Mouse (Mus musculus): ENCODE measurements around the gene Mpv17l2.

DNA sequence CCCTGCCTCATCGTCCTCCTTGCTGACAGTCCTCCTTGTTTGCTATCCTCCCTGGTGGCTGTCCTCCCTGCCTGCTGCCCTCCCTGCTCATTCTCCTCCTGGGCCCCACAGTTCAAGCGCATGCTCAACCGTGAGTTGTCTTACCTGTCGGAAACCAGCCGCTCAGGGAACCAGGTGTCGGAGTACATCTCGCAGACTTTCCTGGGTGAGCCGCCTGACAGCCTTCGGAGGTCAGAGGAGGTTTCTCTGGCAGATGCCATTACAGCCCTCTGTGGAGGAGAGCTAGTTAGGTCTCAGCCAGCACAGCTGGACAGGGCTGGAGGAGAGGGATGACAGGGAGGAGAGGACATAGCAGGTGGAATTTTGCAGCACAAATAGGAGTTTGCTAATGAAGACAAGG is 14.1 kb downstream of the Mpv17l2 start:
- no peak for TF ChIP-seq CTCF (IDR thresholded peaks at IDR 0.05; ENCODE audit: low read depth, low read length)
- TF ChIP-seq POLR2A (IDR thresholded peaks at IDR 0.05; ENCODE audit: borderline replicate concordance, low read depth, low read length), result no peak
